Mouse (Mus musculus) testis, adult 2 months (tissue): ENCODE data around the gene Pnp.

ENCODE experiments used
- CTCF ChIP-seq: fragments of 200-500 bp; IDR thresholded peaks from 2 replicates; pipeline ENCODE4 v1.5.1; 2012; ENCODE audit warnings: low read depth, mild to moderate bottlenecking, inconsistent platforms, low read length, moderate library complexity; ENCODE audit not compliant: control insufficient read depth, insufficient read depth, insufficient replicate concordance
- POLR2A ChIP-seq: fragments of 200-500 bp; IDR thresholded peaks from 2 replicates; pipeline ENCODE4 v1.6.1; 2012; ENCODE audit warnings: low read depth, mild to moderate bottlenecking, inconsistent platforms, low read length, moderate library complexity; ENCODE audit not compliant: control insufficient read depth

GRCm38 (mm10) chr14:51007152-51007801, 76.4 kb downstream of the Pnp start, which contains the start of gene Rnase10:
- no peak for TF ChIP-seq CTCF
- TF ChIP-seq POLR2A, result no peak
